Comparison of ENCODE assay signal across 9 mouse cellular contexts in genomic region chr1:98350095-98350549, GRCm38 (mm10).
DNase-seq lines count a peak whose midpoint lies in the region; ATAC-seq and TF ChIP-seq lines count a peak whose summit lies in the region.
"Had no signal": no experiment of that assay in that cellular context is flagged by ENCODE, and none has a peak within 500 bp of the region (broad histone marks: within the 10 kb centered on the region; RNA-seq: fewer than 3 reads in every experiment).

No protein-coding gene starts in this region.

- no peaks in the 10 kb centered on the region for H3K4me1 ChIP-seq in forebrain, embryonic 13.5 days
- H3K4me1 ChIP-seq: embryonic facial prominence, embryonic 12.5 days had no signal

- no peaks in the 10 kb centered on the region for H3K9me3 ChIP-seq in forebrain, embryonic 13.5 days (replicated peaks)
- H3K9me3 ChIP-seq: embryonic facial prominence, embryonic 12.5 days had no signal

- peak; percentile 20 for DNase-seq in CD4-positive, CD25-positive, alpha-beta regulatory T cell, adult 2 months (ENCODE audit: low read depth, low spot score)
- DNase-seq in left cerebral cortex, adult 2 months (ENCODE audit: extremely low spot score in 1 of 2, low spot score in 2 of 2): no peak
- DNase-seq in left cerebral cortex, postnatal 4 days: no peak
- peak; percentile 7 to 26 for DNase-seq in layer of hippocampus, postnatal 36 days
- DNase-seq in telencephalon, adult 2 months (ENCODE audit: low read depth, low spot score): peak; percentile 59
- DNase-seq in testis, postnatal 14 days (ENCODE audit: low spot score): no peak

- H3K27ac ChIP-seq in left cerebral cortex, adult 2 months: no peak overlapping the region
- H3K27ac ChIP-seq in forebrain, embryonic 13.5 days: no peak overlapping the region
- H3K27ac ChIP-seq: embryonic facial prominence, embryonic 12.5 days had no signal

- no peak for ATAC-seq in CD4-positive, CD25-positive, alpha-beta regulatory T cell, adult 4 months
- ATAC-seq in forebrain, embryonic 13.5 days: peak; percentile 91

- H3K36me3 ChIP-seq in forebrain, embryonic 13.5 days (ENCODE audit: poor library complexity, severe bottlenecking): no peaks in the 10 kb centered on the region
- H3K36me3 ChIP-seq: embryonic facial prominence, embryonic 12.5 days had no signal

- H3K27me3 ChIP-seq in forebrain, embryonic 13.5 days: no peaks in the 10 kb centered on the region
- H3K27me3 ChIP-seq: embryonic facial prominence, embryonic 12.5 days had no signal

- H3K4me2 ChIP-seq in forebrain, embryonic 13.5 days: no peak overlapping the region
- H3K4me2 ChIP-seq: embryonic facial prominence, embryonic 12.5 days had no signal

- H3K9ac ChIP-seq in forebrain, embryonic 13.5 days: no peak overlapping the region
- H3K9ac ChIP-seq: embryonic facial prominence, embryonic 12.5 days had no signal

- TF ChIP-seq CTCF in left cerebral cortex, adult 2 months (IDR thresholded peaks at IDR 0.05): peak; percentile 70

- 24% methylated on average over 4 of the region's 4 CpGs for WGBS in forebrain, embryonic 13.5 days

- intact Hi-C loops in left cerebral cortex, adult 2 months (cut with DNase I): loop anchor here (2.0 to 5.0 kb wide), 5 partner anchors 158 to 541 kb away; no protein-coding TSS in a partner anchor
- intact Hi-C loops in left cerebral cortex, postnatal 4 days (cut with DNase I): loop anchor here (10.0 kb wide), 1 partner anchor 545 kb away; no protein-coding TSS in a partner anchor

- no peak overlapping the region for H3K4me3 ChIP-seq in left cerebral cortex, adult 2 months
- H3K4me3 ChIP-seq in forebrain, embryonic 13.5 days: no peak overlapping the region
- H3K4me3 ChIP-seq: embryonic facial prominence, embryonic 12.5 days had no signal

Comparison
In these comparisons a context has a peak if more than half of its experiments do, and no peak if none do; other contexts are left out.
1. DNase-seq: peak in CD4-positive, CD25-positive, alpha-beta regulatory T cell, adult 2 months (single experiment), layer of hippocampus, postnatal 36 days (2 of 2) and telencephalon, adult 2 months (single experiment); none in left cerebral cortex, adult 2 months (0 of 2), left cerebral cortex, postnatal 4 days (single experiment) and testis, postnatal 14 days (single experiment).